Mouse (Mus musculus): ENCODE results near the gene Tmem50a.
"Not testable (repeated sequence)": the region's sequence is repeated elsewhere in the genome, so short reads cannot be mapped to it uniquely, and the experiment has no call there.

Gene Tmem50a

GRCm38 (mm10) chr4:134923258-134924018 lies 8.6 kb upstream of the Tmem50a start, which contains the start of gene Rsrp1:
TSS of gene Rsrp1 (plus strand) at chr4:134923592.
- peak; percentile 90 for DNase-seq (ENCODE audit: low spot score)

GRCm38 (mm10) chr4:134922925-134923244 lies 8.1 kb upstream of the Tmem50a start:
- DNase-seq (ENCODE audit: low spot score): no peak

GRCm38 (mm10) chr4:134922111-134922924 lies 7.5 kb upstream of the Tmem50a start:
- DNase-seq (ENCODE audit: low spot score): no peak

GRCm38 (mm10) chr4:134921703-134922102 lies 6.9 kb upstream of the Tmem50a start:
- DNase-seq (ENCODE audit: low spot score): no peak

GRCm38 (mm10) chr4:134920631-134921030 lies 5.8 kb upstream of the Tmem50a start:
- no peak for DNase-seq (ENCODE audit: low spot score)

- DNase-seq (ENCODE audit: low spot score): no peak
These were observed 5.1 kb upstream of the Tmem50a start for GRCm38 (mm10) chr4:134919733-134920540.

GRCm38 (mm10) chr4:134918381-134918780 lies 3.6 kb upstream of the Tmem50a start:
- DNase-seq (ENCODE audit: low spot score): no peak

- no peak for DNase-seq (ENCODE audit: low spot score)
These were observed 2.4 kb upstream of the Tmem50a start for GRCm38 (mm10) chr4:134917194-134917593.

- DNase-seq (ENCODE audit: low spot score): no peak
These were observed 613 bp upstream of the Tmem50a start for GRCm38 (mm10) chr4:134915223-134916050.

GRCm38 (mm10) chr4:134914122-134914863 lies 531 bp downstream of the Tmem50a start:
- DNase-seq (ENCODE audit: low spot score): no peak

- DNase-seq (ENCODE audit: low spot score): peak; percentile 42
These were observed 1.4 kb downstream of the Tmem50a start for GRCm38 (mm10) chr4:134913413-134913812.

- DNase-seq (ENCODE audit: low spot score): not testable (repeated sequence)
These were observed 3.4 kb downstream of the Tmem50a start for GRCm38 (mm10) chr4:134911406-134911805.

- no peak for DNase-seq (ENCODE audit: low spot score)
These were observed 11.8 kb downstream of the Tmem50a start for GRCm38 (mm10) chr4:134903046-134903445.

- DNase-seq (ENCODE audit: low spot score): no peak
These were observed 13.7 kb downstream of the Tmem50a start for GRCm38 (mm10) chr4:134901126-134901525.

GRCm38 (mm10) chr4:134897256-134897655 lies 17.6 kb downstream of the Tmem50a start:
- no peak for DNase-seq (ENCODE audit: low spot score)

- peak; percentile 37 for DNase-seq (ENCODE audit: low spot score)
These were observed 22.7 kb downstream of the Tmem50a start for GRCm38 (mm10) chr4:134892096-134892495.

GRCm38 (mm10) chr4:134884364-134884763 lies 30.5 kb downstream of the Tmem50a start:
- DNase-seq (ENCODE audit: low spot score): no peak

GRCm38 (mm10) chr4:134883808-134884207 lies 31.0 kb downstream of the Tmem50a start:
- DNase-seq (ENCODE audit: low spot score): no peak

- no peak for DNase-seq (ENCODE audit: low spot score)
These were observed 31.6 kb downstream of the Tmem50a start for GRCm38 (mm10) chr4:134883266-134883665.

- DNase-seq (ENCODE audit: low spot score): no peak
These were observed 34.8 kb downstream of the Tmem50a start for GRCm38 (mm10) chr4:134880041-134880440.

All from layer of hippocampus, adult 9-10 months (tissue).